Mouse (Mus musculus) hindbrain, embryonic 13.5 days (tissue): ENCODE measurements around the gene Gbp4. TPM values are rescaled to one million over a fixed set of nuclear protein-coding genes. Genes with fewer than 3 reads are reported as not detected.
"Not testable (repeated sequence)": the region's sequence is repeated elsewhere in the genome, so short reads cannot be mapped to it uniquely, and the experiment has no call there.

Source experiments
- ATAC-seq: fragments of 200-750 bp; cut with Nextera tagmentation; 2 replicates; pipeline ENCODE4 v1.8.0; 2017; ENCODE audit warnings: moderate TSS enrichment; ENCODE audit not compliant: low FRiP score
- H3K27ac ChIP-seq: fragments of 300-500 bp; sonication (generic); 2 replicates; pipeline ENCODE4 v1.5.1; 2015; ENCODE audit warnings: inconsistent platforms, mild to moderate bottlenecking, moderate library complexity
- H3K27me3 ChIP-seq: fragments of 300-500 bp; sonication (generic); 2 replicates; pipeline ENCODE4 v1.6.1; 2015; ENCODE audit warnings: mild to moderate bottlenecking, inconsistent platforms
- H3K36me3 ChIP-seq: fragments of 300-500 bp; sonication (generic); 2 replicates; pipeline ENCODE4 v1.6.1; 2015; ENCODE audit warnings: mild to moderate bottlenecking, inconsistent platforms
- H3K4me1 ChIP-seq: fragments of 300-500 bp; sonication (generic); replicated peaks from 2 replicates; pipeline ENCODE4 v1.6.1; 2015; ENCODE audit warnings: inconsistent platforms
- H3K4me2 ChIP-seq: fragments of 300-500 bp; sonication (generic); 2 replicates; pipeline ENCODE4 v1.6.1; 2015; ENCODE audit warnings: inconsistent platforms, mild to moderate bottlenecking, moderate library complexity
- H3K4me3 ChIP-seq: fragments of 300-500 bp; sonication (generic); 2 replicates; pipeline ENCODE4 v1.5.1; 2015; ENCODE audit warnings: mild to moderate bottlenecking, inconsistent platforms
- H3K9ac ChIP-seq: fragments of 300-500 bp; sonication (generic); 2 replicates; pipeline ENCODE4 v1.6.1; 2015; ENCODE audit warnings: mild to moderate bottlenecking, inconsistent platforms
- H3K9me3 ChIP-seq: fragments of 300-500 bp; sonication (generic); 2 replicates; pipeline ENCODE4 v1.6.1; 2016; ENCODE audit warnings: inconsistent platforms
- whole genome bisulfite sequencing: fragments of 180-500 bp; shearing (Covaris S2); methylation state at CpG from one replicate; pipeline ENCODE4 v1.1.7; 2015; 5-methylcytosine and 5-hydroxymethylcytosine counted together
- polyA plus RNA-seq: library from polyadenylated mRNA; unstranded; fragments of >200 nt; fragmentation: Nextera tagmentation; extraction: Ambion mirVana; gene quantifications from 2 replicates; pipeline ENCODE4 v1.2.1, GENCODE M21; 2015

Gene Gbp4
- polyA plus RNA-seq, 1 experiment from 2014 or later, result 3.2 TPM

- Histone ChIP-seq H3K27ac (no peak overlapping the region), H3K4me2 (no peak overlapping the region), H3K36me3 (no peaks in the 10 kb centered on the region), H3K4me3 (no peak overlapping the region), H3K9me3 (no peaks in the 10 kb centered on the region), H3K4me1 (no peaks in the 10 kb centered on the region), H3K9ac (no peak overlapping the region), H3K27me3 (no peaks in the 10 kb centered on the region)
- WGBS, result 97% methylated on average over 5 of the region's 5 CpGs
- ATAC-seq, result no peak
These were observed 25.7 kb downstream of the Gbp4 start for GRCm38 (mm10) chr5:105113656-105114055.

- not testable (repeated sequence) for ATAC-seq, H3K4me1 ChIP-seq, H3K9me3 ChIP-seq, H3K4me3 ChIP-seq, H3K27ac ChIP-seq, H3K27me3 ChIP-seq, H3K4me2 ChIP-seq, H3K9ac ChIP-seq, H3K36me3 ChIP-seq
- 30% methylated on average over 3 of the region's 4 CpGs for WGBS
These were observed 29.0 kb downstream of the Gbp4 start for GRCm38 (mm10) chr5:105110271-105110852.

- 32% methylated on average over 1 of the region's 1 CpGs for WGBS
- not testable (repeated sequence) for H3K27ac ChIP-seq
These were observed 29.6 kb downstream of the Gbp4 start for GRCm38 (mm10) chr5:105109775-105110174.

GRCm38 (mm10) chr5:105105689-105106088 is 33.7 kb downstream of the Gbp4 start:
- not testable (repeated sequence) for H3K27ac ChIP-seq, H3K4me1 ChIP-seq, H3K4me2 ChIP-seq, H3K9me3 ChIP-seq, H3K4me3 ChIP-seq, H3K27me3 ChIP-seq, H3K36me3 ChIP-seq, ATAC-seq, H3K9ac ChIP-seq
- WGBS, result 85% methylated on average over 2 of the region's 2 CpGs

More at GRCm38 (mm10) chr5:105109775-105110174, 29.6 kb downstream of the Gbp4 start:
- not testable (repeated sequence) for H3K9me3 ChIP-seq, H3K4me2 ChIP-seq, H3K27me3 ChIP-seq, H3K36me3 ChIP-seq, H3K4me1 ChIP-seq, H3K9ac ChIP-seq, H3K4me3 ChIP-seq, ATAC-seq

- no peak for ATAC-seq
- Histone ChIP-seq H3K4me2 (no peak overlapping the region), H3K36me3 (no peaks in the 10 kb centered on the region), H3K9me3 (peaks cover 5% of the 10 kb centered on the region; the same call in 1 of the 2 replicates), H3K4me1 (no peaks in the 10 kb centered on the region), H3K4me3 (no peak overlapping the region), H3K27me3 (no peaks in the 10 kb centered on the region), H3K27ac (no peak overlapping the region), H3K9ac (no peak overlapping the region)
These were observed 57.5 kb downstream of the Gbp4 start for GRCm38 (mm10) chr5:105081900-105082299.

DNA sequence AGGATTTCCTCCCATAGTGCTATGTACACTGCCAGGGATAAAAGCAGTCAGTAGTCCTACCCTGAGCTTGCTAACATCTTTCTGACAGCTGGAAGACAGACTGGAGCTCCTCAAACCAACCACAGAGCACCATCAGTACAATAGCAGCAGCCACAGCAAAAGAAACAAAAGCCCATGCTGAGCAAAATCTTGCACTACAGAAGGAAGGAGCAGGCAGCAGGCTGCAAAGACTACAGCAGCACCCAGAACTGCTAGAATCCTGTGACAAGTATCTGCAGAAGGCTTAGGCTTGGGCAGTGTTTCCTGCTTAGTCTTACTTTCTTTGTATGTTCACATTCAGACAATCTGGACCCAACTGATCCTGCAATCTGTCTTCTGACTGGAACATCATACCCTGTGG is 71.0 kb downstream of the Gbp4 start:
- H3K4me3 ChIP-seq, H3K9me3 ChIP-seq, ATAC-seq, H3K27me3 ChIP-seq, H3K4me1 ChIP-seq, H3K4me2 ChIP-seq, H3K27ac ChIP-seq, H3K36me3 ChIP-seq, H3K9ac ChIP-seq: not testable (repeated sequence)

Other genes starting within 250 kb of the Gbp4 start
- gene Abcg3, start 156.9 kb downstream of the Gbp4 start, polyA plus RNA-seq, result 0.40 and 0.56 TPM in 2 replicates
- 1.0 and 1.3 TPM in 2 replicates for gene Gbp9, start within 50 bp of the Gbp4 start, polyA plus RNA-seq
- gene Gbp8, start within 50 bp of the Gbp4 start, polyA plus RNA-seq, result 1.5 TPM in 2 replicates
- gene Gbp10, start 99.9 kb upstream of the Gbp4 start, polyA plus RNA-seq, result 0.97 and 1.6 TPM in 2 replicates
- gene Gm43302, start 154.1 kb upstream of the Gbp4 start, polyA plus RNA-seq, result 0.34 and 0.62 TPM in 2 replicates
- gene Gbp6, start 154.1 kb upstream of the Gbp4 start, polyA plus RNA-seq, result 3.9 and 4.1 TPM in 2 replicates